Mouse (Mus musculus): ENCODE data around the gene Scgb1a1.

- TF ChIP-seq CTCF (IDR thresholded peaks at IDR 0.05; ENCODE audit: low read depth) (no peak), EP300 (optimal IDR thresholded peaks at IDR 0.05) (no peak)
Observed at GRCm38 (mm10) chr19:9050294-9051229, 37.2 kb downstream of the Scgb1a1 start.
